Mouse (Mus musculus): Measurements from ENCODE around the gene Atp5h. TPM values are rescaled to one million over a fixed set of nuclear protein-coding genes. Genes with fewer than 3 reads are reported as not detected.

The Atp5h gene
- polyA plus RNA-seq, 1 experiment: 61.5 TPM

GRCm38 (mm10) chr11:115420336-115421190 is 801 bp upstream of the Atp5h start:
- H3K36me3 ChIP-seq (ENCODE audit: control insufficient read depth, insufficient read depth, low read length): peaks cover 33% of the 10 kb centered on the region
- WGBS: under 1% methylated on average over 44 of the region's 45 CpGs
- TF ChIP-seq POLR2A (IDR thresholded peaks at IDR 0.05; ENCODE audit: low read depth, low read length) (no peak), CTCF (IDR thresholded peaks at IDR 0.05; ENCODE audit: extremely low read depth, insufficient read length, insufficient replicate concordance, low read depth, low read length) (peak; percentile 23; the same call in 1 of the 2 replicates)

GRCm38 (mm10) chr11:115409556-115409955 is 10.2 kb downstream of the Atp5h start:
- H3K27ac ChIP-seq (ENCODE audit: insufficient read depth, low read depth, low read length): no peak overlapping the region
- H3K27me3 ChIP-seq (ENCODE audit: control insufficient read depth, insufficient read depth, low read length): no peaks in the 10 kb centered on the region
- no peak overlapping the region for H3K4me3 ChIP-seq (ENCODE audit: low read depth, low read length)
- WGBS: 89% methylated on average over 7 of the region's 7 CpGs
- peaks cover 2% of the 10 kb centered on the region; the same call in 1 of the 2 replicates for H3K4me1 ChIP-seq (ENCODE audit: control insufficient read depth, insufficient read depth, insufficient read length, low read length)
- TF ChIP-seq CTCF (IDR thresholded peaks at IDR 0.05; ENCODE audit: extremely low read depth, insufficient read length, insufficient replicate concordance, low read depth, low read length) (no peak), POLR2A (IDR thresholded peaks at IDR 0.05; ENCODE audit: low read depth, low read length) (no peak)
- peaks cover 18% of the 10 kb centered on the region; the same call in 1 of the 2 replicates for H3K36me3 ChIP-seq (ENCODE audit: control insufficient read depth, insufficient read depth, low read length)

More at GRCm38 (mm10) chr11:115420336-115421190, 801 bp upstream of the Atp5h start:
- Histone ChIP-seq H3K4me3 (ENCODE audit: low read depth, low read length) (peak overlapping the region; percentile 94), H3K27ac (ENCODE audit: insufficient read depth, low read depth, low read length) (peak overlapping the region; percentile 94), H3K27me3 (ENCODE audit: control insufficient read depth, insufficient read depth, low read length) (no peaks in the 10 kb centered on the region), H3K4me1 (ENCODE audit: control insufficient read depth, insufficient read depth, insufficient read length, low read length) (peaks cover 17% of the 10 kb centered on the region; the same call in 1 of the 2 replicates)

- Histone ChIP-seq H3K4me3 (ENCODE audit: low read depth, low read length) (no peak overlapping the region), H3K36me3 (ENCODE audit: control insufficient read depth, insufficient read depth, low read length) (peaks cover 18% of the 10 kb centered on the region; the same call in 1 of the 2 replicates), H3K27me3 (ENCODE audit: control insufficient read depth, insufficient read depth, low read length) (no peaks in the 10 kb centered on the region), H3K27ac (ENCODE audit: insufficient read depth, low read depth, low read length) (peak overlapping the region; percentile 60), H3K4me1 (ENCODE audit: control insufficient read depth, insufficient read depth, insufficient read length, low read length) (peaks cover 3% of the 10 kb centered on the region; the same call in 1 of the 2 replicates)
- TF ChIP-seq CTCF (IDR thresholded peaks at IDR 0.05; ENCODE audit: extremely low read depth, insufficient read length, insufficient replicate concordance, low read depth, low read length) (no peak), POLR2A (IDR thresholded peaks at IDR 0.05; ENCODE audit: low read depth, low read length) (no peak)
- WGBS: 79% methylated on average over 6 of the region's 6 CpGs
These were observed 11.4 kb downstream of the Atp5h start for GRCm38 (mm10) chr11:115408266-115408920.

- H3K4me3 ChIP-seq (ENCODE audit: low read depth, low read length): no peak overlapping the region
- WGBS: 84% methylated on average over 17 of the region's 17 CpGs
- H3K4me1 ChIP-seq (ENCODE audit: control insufficient read depth, insufficient read depth, insufficient read length, low read length): peaks cover 3% of the 10 kb centered on the region; the same call in 1 of the 2 replicates
- peak overlapping the region; percentile 41; the same call in 1 of the 2 replicates for H3K27ac ChIP-seq (ENCODE audit: insufficient read depth, low read depth, low read length)
- TF ChIP-seq POLR2A (IDR thresholded peaks at IDR 0.05; ENCODE audit: low read depth, low read length): no peak
- TF ChIP-seq CTCF (IDR thresholded peaks at IDR 0.05; ENCODE audit: extremely low read depth, insufficient read length, insufficient replicate concordance, low read depth, low read length): no peak
- H3K27me3 ChIP-seq (ENCODE audit: control insufficient read depth, insufficient read depth, low read length): no peaks in the 10 kb centered on the region
- peaks cover 18% of the 10 kb centered on the region; the same call in 1 of the 2 replicates for H3K36me3 ChIP-seq (ENCODE audit: control insufficient read depth, insufficient read depth, low read length)
These were observed 12.8 kb downstream of the Atp5h start for GRCm38 (mm10) chr11:115406858-115407401.

GRCm38 (mm10) chr11:115405723-115406122 is 14.0 kb downstream of the Atp5h start:
- Histone ChIP-seq H3K4me3 (ENCODE audit: low read depth, low read length) (no peak overlapping the region), H3K27ac (ENCODE audit: insufficient read depth, low read depth, low read length) (no peak overlapping the region), H3K27me3 (ENCODE audit: control insufficient read depth, insufficient read depth, low read length) (no peaks in the 10 kb centered on the region), H3K4me1 (ENCODE audit: control insufficient read depth, insufficient read depth, insufficient read length, low read length) (peaks cover 3% of the 10 kb centered on the region; the same call in 1 of the 2 replicates), H3K36me3 (ENCODE audit: control insufficient read depth, insufficient read depth, low read length) (peaks cover 15% of the 10 kb centered on the region; the same call in 1 of the 2 replicates)
- WGBS: 96% methylated on average over 6 of the region's 6 CpGs
- no peak for TF ChIP-seq POLR2A (IDR thresholded peaks at IDR 0.05; ENCODE audit: low read depth, low read length)
- no peak for TF ChIP-seq CTCF (IDR thresholded peaks at IDR 0.05; ENCODE audit: extremely low read depth, insufficient read length, insufficient replicate concordance, low read depth, low read length)

GRCm38 (mm10) chr11:115403338-115404124 is 16.2 kb downstream of the Atp5h start, which contains the start of gene Mrpl58:
TSS of gene Mrpl58 (plus strand) at chr11:115403752.
- TF ChIP-seq CTCF (IDR thresholded peaks at IDR 0.05; ENCODE audit: extremely low read depth, insufficient read length, insufficient replicate concordance, low read depth, low read length) (no peak), POLR2A (IDR thresholded peaks at IDR 0.05; ENCODE audit: low read depth, low read length) (peak; percentile 37)
- WGBS: 3% methylated on average over 50 of the region's 50 CpGs
- Histone ChIP-seq H3K4me3 (ENCODE audit: low read depth, low read length) (peak within 1 kb of the TSS; percentile 74), H3K36me3 (ENCODE audit: control insufficient read depth, insufficient read depth, low read length) (peaks cover 2% of the 10 kb centered on the region; the same call in 1 of the 2 replicates), H3K27ac (ENCODE audit: insufficient read depth, low read depth, low read length) (peak within 1 kb of the TSS; percentile 73), H3K27me3 (ENCODE audit: control insufficient read depth, insufficient read depth, low read length) (no peaks in the 10 kb centered on the region), H3K4me1 (ENCODE audit: control insufficient read depth, insufficient read depth, insufficient read length, low read length) (peaks cover 3% of the 10 kb centered on the region; the same call in 1 of the 2 replicates)

All from small intestine, adult 2 months (tissue).